Mouse (Mus musculus) hindbrain, postnatal 0 days (tissue): ENCODE measurements around the gene Hps3. TPM values are rescaled to one million over a fixed set of nuclear protein-coding genes. Genes with fewer than 3 reads are reported as not detected.

ENCODE experiments used
- ATAC-seq: fragments of 200-750 bp; cut with Nextera tagmentation; 2 replicates; pipeline ENCODE4 v1.8.0; 2017; ENCODE audit warnings: mild to moderate bottlenecking, moderate TSS enrichment, moderate library complexity
- DNase-seq: peaks from one replicate; pipeline ENCODE4 v3.0.0-alpha.2; 2015; ENCODE audit warnings: low spot score
- H3K27ac ChIP-seq: fragments of 300-500 bp; sonication (generic); 2 replicates; pipeline ENCODE4 v1.5.1; 2014; ENCODE audit warnings: mild to moderate bottlenecking
- H3K27me3 ChIP-seq: fragments of 300-500 bp; sonication (generic); 2 replicates; pipeline ENCODE4 v1.6.1; 2014; ENCODE audit warnings: low read length, mixed read lengths; ENCODE audit not compliant: insufficient read depth
- H3K36me3 ChIP-seq: fragments of 300-500 bp; sonication (generic); 2 replicates; pipeline ENCODE4 v1.6.1; 2014; ENCODE audit warnings: low read length, mixed read lengths; ENCODE audit not compliant: insufficient read depth
- H3K4me1 ChIP-seq: fragments of 300-500 bp; sonication (generic); 2 replicates; pipeline ENCODE4 v1.6.1; 2014; ENCODE audit warnings: antibody characterized with exemption, low read length, mixed read lengths; ENCODE audit not compliant: insufficient read depth
- H3K4me2 ChIP-seq: fragments of 300-500 bp; sonication (generic); 2 replicates; pipeline ENCODE4 v1.6.1; 2014; ENCODE audit warnings: low read depth, mild to moderate bottlenecking, low read length, moderate library complexity, mixed read lengths
- H3K4me3 ChIP-seq: fragments of 300-500 bp; sonication (generic); 2 replicates; pipeline ENCODE4 v1.5.1; 2014; ENCODE audit warnings: low read length
- H3K9ac ChIP-seq: fragments of 300-500 bp; sonication (generic); replicated peaks from 2 replicates; pipeline ENCODE4 v1.6.1; 2014; ENCODE audit warnings: mild to moderate bottlenecking, low read length, moderate library complexity, mixed read lengths
- H3K9me3 ChIP-seq: fragments of 300-500 bp; sonication (generic); 2 replicates; pipeline ENCODE4 v1.6.1; 2016; ENCODE audit warnings: low read length, mixed read lengths
- CTCF ChIP-seq: IDR thresholded peaks from 2 replicates; pipeline ENCODE4 v1.5.1; 2016; ENCODE audit warnings: antibody characterized with exemption, control low read depth, low read depth
- WGBS: fragments of 180-500 bp; shearing (Covaris S2); extraction: QIAGEN DNeasy Blood & Tissue Kit; methylation state at CpG from one replicate; pipeline ENCODE4 v1.1.7; 2014; 5-methylcytosine and 5-hydroxymethylcytosine counted together
- polyA plus RNA-seq: library from polyadenylated mRNA; unstranded; fragments of >200 nt; fragmentation: Nextera tagmentation; extraction: Ambion mirVana; gene quantifications from 2 replicates; pipeline ENCODE4 v1.2.1, GENCODE M21; 2015
- total RNA-seq: library from RNA; depleted of rRNA; stranded (reverse); fragments of >200 nt; gene quantifications from 2 replicates; pipeline ENCODE4 v1.2.3, GENCODE M21; 2014

The Hps3 gene
- total and polyA plus RNA-seq, 2 experiments from 2014 or later = 11.2 to 15.6 TPM

DNA sequence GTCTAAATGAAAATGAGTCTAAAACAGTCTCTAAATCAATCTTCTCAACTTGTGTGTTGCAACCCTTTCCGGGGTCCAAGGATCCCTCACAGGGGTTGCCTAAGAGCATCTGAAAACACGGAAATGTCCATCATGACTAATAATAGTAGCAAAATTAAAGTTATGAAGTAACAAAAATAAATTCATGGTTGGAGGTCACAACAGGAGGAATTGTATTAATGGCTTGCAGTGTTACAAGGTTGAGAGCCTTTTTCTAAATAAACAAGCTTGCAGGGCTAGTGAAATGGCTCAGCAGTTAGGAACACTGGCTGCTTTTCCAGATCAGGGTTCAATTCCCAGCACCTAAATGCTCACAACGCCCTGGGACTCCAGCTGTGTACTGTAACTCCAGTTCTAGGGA, 45.1 kb downstream of the Hps3 start:
- Histone ChIP-seq H3K36me3 (no peaks in the 10 kb centered on the region), H3K9ac (no peak overlapping the region), H3K4me3 (no peak overlapping the region), H3K4me1 (no peaks in the 10 kb centered on the region), H3K27ac (no peak overlapping the region), H3K4me2 (no peak overlapping the region), H3K27me3 (no peaks in the 10 kb centered on the region), H3K9me3 (no peaks in the 10 kb centered on the region)
- 79% methylated on average over 3 of the region's 3 CpGs for WGBS
- no peak for DNase-seq
- ATAC-seq = no peak
- TF ChIP-seq CTCF = no peak

- Histone ChIP-seq H3K9me3 (no peaks in the 10 kb centered on the region), H3K4me2 (no peak overlapping the region), H3K27me3 (no peaks in the 10 kb centered on the region), H3K36me3 (no peaks in the 10 kb centered on the region), H3K4me1 (no peaks in the 10 kb centered on the region), H3K4me3 (no peak overlapping the region), H3K27ac (no peak overlapping the region), H3K9ac (no peak overlapping the region)
- no peak for TF ChIP-seq CTCF
- no peak for ATAC-seq
- 30% methylated on average over 3 of the region's 3 CpGs for WGBS
- DNase-seq = no peak
These were observed 49.0 kb downstream of the Hps3 start for GRCm38 (mm10) chr3:19986123-19986522.

DNA sequence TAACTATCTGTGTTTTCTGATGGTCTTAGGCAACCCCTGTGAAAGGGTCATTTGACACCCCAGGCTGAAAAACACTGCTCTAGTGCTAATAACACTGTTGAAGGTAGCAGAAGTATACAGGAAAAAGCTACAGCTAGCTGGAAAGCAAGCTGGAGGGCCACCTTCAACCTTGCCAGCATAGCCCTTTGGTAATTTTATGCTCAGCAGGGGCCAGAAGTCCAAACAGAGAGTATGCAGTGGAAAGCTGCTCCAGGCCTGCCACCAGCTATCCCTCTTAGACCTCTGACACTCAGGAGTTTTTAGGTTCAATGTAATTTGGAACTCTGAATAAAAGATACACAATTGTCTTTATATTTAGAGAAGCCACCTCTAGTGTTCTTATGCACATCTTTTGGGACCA, 52.3 kb downstream of the Hps3 start:
- no peaks in the 10 kb centered on the region for H3K36me3 ChIP-seq
- no peak overlapping the region for H3K4me2 ChIP-seq
- no peaks in the 10 kb centered on the region for H3K9me3 ChIP-seq
- no peak for ATAC-seq
- no peak overlapping the region for H3K4me3 ChIP-seq
- no peaks in the 10 kb centered on the region for H3K4me1 ChIP-seq
- no peak overlapping the region for H3K9ac ChIP-seq
- H3K27ac ChIP-seq = no peak overlapping the region
- no peaks in the 10 kb centered on the region for H3K27me3 ChIP-seq
- no peak for DNase-seq
- no peak for TF ChIP-seq CTCF

DNA sequence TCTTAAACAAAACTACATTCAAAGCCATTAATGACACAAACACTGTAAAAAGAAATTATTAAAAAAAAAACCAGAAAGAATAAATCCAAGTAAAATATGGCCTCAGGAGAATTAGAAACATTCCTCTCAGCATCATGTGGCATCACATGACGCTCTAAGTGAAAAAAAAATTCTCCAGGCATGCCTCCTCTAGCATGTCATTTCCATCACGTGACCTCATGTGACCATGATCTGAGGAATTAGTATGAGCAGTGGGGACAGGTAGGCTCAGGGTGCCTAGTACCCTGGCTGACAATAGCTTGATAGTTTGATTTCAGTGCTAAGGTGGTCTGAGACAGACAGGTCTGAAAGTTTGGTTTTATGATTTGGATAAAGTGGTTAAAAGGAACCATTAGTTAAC, 54.0 kb downstream of the Hps3 start:
- Histone ChIP-seq H3K9ac (no peak overlapping the region), H3K4me1 (no peaks in the 10 kb centered on the region), H3K27ac (no peak overlapping the region), H3K4me3 (no peak overlapping the region), H3K36me3 (no peaks in the 10 kb centered on the region), H3K4me2 (no peak overlapping the region), H3K27me3 (no peaks in the 10 kb centered on the region), H3K9me3 (no peaks in the 10 kb centered on the region)
- no peak for TF ChIP-seq CTCF
- ATAC-seq = no peak
- DNase-seq = no peak
- WGBS = 93% methylated on average over 2 of the region's 2 CpGs

DNA sequence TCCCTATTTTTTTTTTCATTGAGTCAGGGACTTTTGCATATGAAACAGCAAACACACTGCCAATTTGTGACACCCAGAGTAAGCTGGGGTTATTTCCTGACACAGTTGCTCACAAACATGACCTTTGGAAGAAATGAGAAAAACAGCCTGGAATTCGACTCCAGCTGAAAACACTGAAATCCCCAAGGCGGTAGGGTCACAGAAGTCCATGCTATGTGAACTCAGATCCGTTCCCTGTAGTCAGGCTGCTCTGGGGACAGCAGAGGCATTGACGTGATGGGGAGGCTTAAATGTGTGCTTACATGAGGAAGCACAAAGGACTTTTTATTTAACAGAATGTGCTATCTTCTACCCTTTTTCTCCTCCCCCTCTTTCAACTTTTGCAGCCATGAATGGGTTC, 56.6 kb downstream of the Hps3 start:
- DNase-seq = no peak
- no peak overlapping the region for H3K9ac ChIP-seq
- H3K27ac ChIP-seq = no peak overlapping the region
- TF ChIP-seq CTCF = no peak
- H3K4me2 ChIP-seq = no peak overlapping the region
- H3K36me3 ChIP-seq = no peaks in the 10 kb centered on the region
- H3K4me3 ChIP-seq = no peak overlapping the region
- 53% methylated on average over 4 of the region's 4 CpGs for WGBS
- H3K4me1 ChIP-seq = no peaks in the 10 kb centered on the region
- no peaks in the 10 kb centered on the region for H3K27me3 ChIP-seq
- H3K9me3 ChIP-seq = no peaks in the 10 kb centered on the region
- no peak for ATAC-seq

GRCm38 (mm10) chr3:19966072-19966471, 69.0 kb downstream of the Hps3 start:
- Histone ChIP-seq H3K4me2 (no peak overlapping the region), H3K27me3 (no peaks in the 10 kb centered on the region), H3K4me1 (no peaks in the 10 kb centered on the region), H3K9me3 (no peaks in the 10 kb centered on the region), H3K36me3 (no peaks in the 10 kb centered on the region), H3K9ac (no peak overlapping the region), H3K27ac (no peak overlapping the region), H3K4me3 (no peak overlapping the region)
- ATAC-seq (no peak), DNase-seq (no peak)
- WGBS = 45% methylated on average over 4 of the region's 4 CpGs
- TF ChIP-seq CTCF = no peak

- no peaks in the 10 kb centered on the region for H3K9me3 ChIP-seq
- H3K27me3 ChIP-seq = no peaks in the 10 kb centered on the region
- no peak overlapping the region for H3K27ac ChIP-seq
- no peaks in the 10 kb centered on the region for H3K36me3 ChIP-seq
- DNase-seq (no peak), ATAC-seq (no peak)
- H3K4me3 ChIP-seq = no peak overlapping the region
- no peak overlapping the region for H3K4me2 ChIP-seq
- WGBS = 93% methylated on average over 5 of the region's 5 CpGs
- TF ChIP-seq CTCF = no peak
- H3K4me1 ChIP-seq = no peaks in the 10 kb centered on the region
- H3K9ac ChIP-seq = no peak overlapping the region
These were observed 69.9 kb downstream of the Hps3 start for GRCm38 (mm10) chr3:19965239-19965638.
